Mouse (Mus musculus): ENCODE results near the gene Hist1h2bg. TPM values are rescaled to one million over a fixed set of nuclear protein-coding genes. Genes with fewer than 3 reads are reported as not detected.
"Not testable (repeated sequence)": the region's sequence is repeated elsewhere in the genome, so short reads cannot be mapped to it uniquely, and the experiment has no call there.

Hist1h2bg gene
- not detected in 2 replicates for polyA plus RNA-seq (2012; ENCODE audit: insufficient read depth, insufficient read length, missing spikeins)

- Histone ChIP-seq H3K4me3 (ENCODE audit: insufficient read depth, low read depth, low read length) (peak within 1 kb of the TSS; percentile 61), H3K27ac (replicated peaks; ENCODE audit: low read depth, low read length) (peak within 1 kb of the TSS; percentile 74; the same call in 1 of the 2 replicates), H3K4me1 (ENCODE audit: control insufficient read depth, insufficient read depth, insufficient read length, low read length) (0 out of 2 replicates have a peak, but pooled peaks cover 2% of the 10 kb centered on the region)
Measured at GRCm38 (mm10) chr13:23571022-23571503, at the start of gene Hist1h2bg, which contains the start of gene Hist1h2ae. Gene Hist1h2bg, plus strand, starts transcription at chr13:23571396. Gene Hist1h2ae, minus strand, starts transcription at chr13:23571220.

- H3K27ac ChIP-seq (replicated peaks; ENCODE audit: low read depth, low read length) = no peak overlapping the region
- no peak overlapping the region for H3K4me3 ChIP-seq (ENCODE audit: insufficient read depth, low read depth, low read length)
- no peaks in the 10 kb centered on the region for H3K4me1 ChIP-seq (ENCODE audit: control insufficient read depth, insufficient read depth, insufficient read length, low read length)
Measured at GRCm38 (mm10) chr13:23521703-23522102, 49.5 kb upstream of the Hist1h2bg start.

- Histone ChIP-seq H3K4me3 (ENCODE audit: insufficient read depth, low read depth, low read length) (no peak overlapping the region), H3K4me1 (ENCODE audit: control insufficient read depth, insufficient read depth, insufficient read length, low read length) (no peaks in the 10 kb centered on the region), H3K27ac (replicated peaks; ENCODE audit: low read depth, low read length) (no peak overlapping the region)
Measured at GRCm38 (mm10) chr13:23523976-23524375, 47.2 kb upstream of the Hist1h2bg start.

GRCm38 (mm10) chr13:23524654-23525053, 46.5 kb upstream of the Hist1h2bg start:
- Histone ChIP-seq H3K27ac (replicated peaks; ENCODE audit: low read depth, low read length) (no peak overlapping the region), H3K4me3 (ENCODE audit: insufficient read depth, low read depth, low read length) (no peak overlapping the region), H3K4me1 (ENCODE audit: control insufficient read depth, insufficient read depth, insufficient read length, low read length) (no peaks in the 10 kb centered on the region)

GRCm38 (mm10) chr13:23525901-23526300, 45.3 kb upstream of the Hist1h2bg start:
- no peak overlapping the region for H3K4me3 ChIP-seq (ENCODE audit: insufficient read depth, low read depth, low read length)
- H3K27ac ChIP-seq (replicated peaks; ENCODE audit: low read depth, low read length) = no peak overlapping the region
- no peaks in the 10 kb centered on the region for H3K4me1 ChIP-seq (ENCODE audit: control insufficient read depth, insufficient read depth, insufficient read length, low read length)

GRCm38 (mm10) chr13:23526312-23526711, 44.9 kb upstream of the Hist1h2bg start:
- Histone ChIP-seq H3K27ac (replicated peaks; ENCODE audit: low read depth, low read length) (no peak overlapping the region), H3K4me3 (ENCODE audit: insufficient read depth, low read depth, low read length) (peak overlapping the region; percentile 63), H3K4me1 (ENCODE audit: control insufficient read depth, insufficient read depth, insufficient read length, low read length) (no peaks in the 10 kb centered on the region)

GRCm38 (mm10) chr13:23529005-23529404, 42.2 kb upstream of the Hist1h2bg start:
- Histone ChIP-seq H3K4me3 (ENCODE audit: insufficient read depth, low read depth, low read length) (no peak overlapping the region), H3K27ac (replicated peaks; ENCODE audit: low read depth, low read length) (no peak overlapping the region), H3K4me1 (ENCODE audit: control insufficient read depth, insufficient read depth, insufficient read length, low read length) (peaks cover 6% of the 10 kb centered on the region)

- Histone ChIP-seq H3K4me3 (ENCODE audit: insufficient read depth, low read depth, low read length) (peak overlapping the region; percentile 59; the same call in 1 of the 2 replicates), H3K4me1 (ENCODE audit: control insufficient read depth, insufficient read depth, insufficient read length, low read length) (peaks cover 8% of the 10 kb centered on the region), H3K27ac (replicated peaks; ENCODE audit: low read depth, low read length) (no peak overlapping the region)
Measured at GRCm38 (mm10) chr13:23529480-23530165, 41.6 kb upstream of the Hist1h2bg start.

GRCm38 (mm10) chr13:23530181-23530900, 40.9 kb upstream of the Hist1h2bg start:
- Histone ChIP-seq H3K4me3 (ENCODE audit: insufficient read depth, low read depth, low read length) (peak overlapping the region; percentile 59), H3K27ac (replicated peaks; ENCODE audit: low read depth, low read length) (peak overlapping the region; percentile 88), H3K4me1 (ENCODE audit: control insufficient read depth, insufficient read depth, insufficient read length, low read length) (peaks cover 8% of the 10 kb centered on the region)

- Histone ChIP-seq H3K4me1 (ENCODE audit: control insufficient read depth, insufficient read depth, insufficient read length, low read length) (peaks cover 8% of the 10 kb centered on the region), H3K27ac (replicated peaks; ENCODE audit: low read depth, low read length) (peak within 1 kb of the TSS; percentile 88), H3K4me3 (ENCODE audit: insufficient read depth, low read depth, low read length) (peak within 1 kb of the TSS; percentile 59)
Measured at GRCm38 (mm10) chr13:23530901-23531875, 40.0 kb upstream of the Hist1h2bg start, which contains the start of gene Hist1h4h. Gene Hist1h4h, plus strand, starts transcription at chr13:23531050.

GRCm38 (mm10) chr13:23532262-23533075, 38.7 kb upstream of the Hist1h2bg start:
- Histone ChIP-seq H3K4me1 (ENCODE audit: control insufficient read depth, insufficient read depth, insufficient read length, low read length) (peaks cover 8% of the 10 kb centered on the region), H3K27ac (replicated peaks; ENCODE audit: low read depth, low read length) (no peak overlapping the region), H3K4me3 (ENCODE audit: insufficient read depth, low read depth, low read length) (peak overlapping the region; percentile 24)

- not testable (repeated sequence) for H3K4me1 ChIP-seq (ENCODE audit: control insufficient read depth, insufficient read depth, insufficient read length, low read length)
- Histone ChIP-seq H3K27ac (replicated peaks; ENCODE audit: low read depth, low read length) (0 out of 2 replicates have a peak within 1 kb of the TSS, but pooled peaks have one; percentile 2), H3K4me3 (ENCODE audit: insufficient read depth, low read depth, low read length) (peak within 1 kb of the TSS; percentile 39)
Measured at GRCm38 (mm10) chr13:23533560-23534367, 37.4 kb upstream of the Hist1h2bg start, which contains the start of gene Hist1h2af. Gene Hist1h2af, plus strand, starts transcription at chr13:23533906.

All from brown adipose tissue, adult 24 weeks (tissue).